Mouse (Mus musculus) thymus, adult 2 months (tissue): ENCODE results near the gene Ppm1h. TPM values are rescaled to one million over a fixed set of nuclear protein-coding genes. Genes with fewer than 3 reads are reported as not detected.
"Not testable (repeated sequence)": the region's sequence is repeated elsewhere in the genome, so short reads cannot be mapped to it uniquely, and the experiment has no call there.

Source experiments
- DNase-seq: peaks from one replicate; pipeline ENCODE4 v3.0.0; 2021
- H3K27ac ChIP-seq: fragments of 200-500 bp; 2 replicates; pipeline ENCODE4 v1.5.1; 2012; ENCODE audit warnings: low read length, control low read depth; ENCODE audit not compliant: control insufficient read depth, insufficient read depth
- H3K27me3 ChIP-seq: fragments of 200-500 bp; 2 replicates; pipeline ENCODE4 v1.6.1; 2012; ENCODE audit warnings: mild to moderate bottlenecking, low read length, moderate library complexity, mixed read lengths; ENCODE audit not compliant: control insufficient read depth, insufficient read depth
- H3K36me3 ChIP-seq: fragments of 200-500 bp; 2 replicates; pipeline ENCODE4 v1.6.1; 2012; ENCODE audit warnings: mild to moderate bottlenecking, low read length, moderate library complexity; ENCODE audit not compliant: control insufficient read depth, insufficient read depth
- H3K4me1 ChIP-seq: fragments of 200-500 bp; replicated peaks from 2 replicates; pipeline ENCODE4 v1.6.1; 2012; ENCODE audit warnings: low read length; ENCODE audit not compliant: control insufficient read depth, insufficient read depth
- H3K4me3 ChIP-seq: fragments of 200-500 bp; 2 replicates; pipeline ENCODE4 v1.5.1; 2012; ENCODE audit warnings: mild to moderate bottlenecking, low read length, control low read depth, moderate library complexity; ENCODE audit not compliant: control insufficient read depth, insufficient read depth
- CTCF ChIP-seq: fragments of 200-500 bp; IDR thresholded peaks from 2 replicates; pipeline ENCODE4 v1.5.1; 2012; ENCODE audit warnings: mild to moderate bottlenecking, control low read depth, low read length, moderate library complexity, borderline replicate concordance; ENCODE audit not compliant: control insufficient read depth, poor library complexity, insufficient read depth; ENCODE audit errors: extremely low read depth
- POLR2A ChIP-seq: fragments of 200-500 bp; IDR thresholded peaks from 2 replicates; pipeline ENCODE4 v1.6.1; 2012; ENCODE audit warnings: mild to moderate bottlenecking, low read length, control low read depth, moderate library complexity; ENCODE audit not compliant: control insufficient read depth, poor library complexity, insufficient read depth; ENCODE audit errors: extremely low read depth
- WGBS: fragments of 180-500 bp; shearing (Covaris S2); methylation state at CpG from one replicate; pipeline ENCODE4 v1.1.7; 2018; 5-methylcytosine and 5-hydroxymethylcytosine counted together
- polyA plus RNA-seq: library from polyadenylated mRNA; depleted of rRNA; stranded (reverse); fragments of >200 nt; gene quantifications from 2 replicates; pipeline ENCODE4 v1.2.3, GENCODE M21; 2012

Gene Ppm1h
- polyA plus RNA-seq, 1 experiment, result 61.7 TPM

- no peak for DNase-seq
- H3K4me3 ChIP-seq, result no peak overlapping the region
- H3K36me3 ChIP-seq, result no peaks in the 10 kb centered on the region
- WGBS, result 96% methylated on average over 9 of the region's 9 CpGs
- H3K27ac ChIP-seq, result no peak overlapping the region
- TF ChIP-seq POLR2A (no peak), CTCF (no peak)
- no peaks in the 10 kb centered on the region for H3K27me3 ChIP-seq
- peaks cover 9% of the 10 kb centered on the region for H3K4me1 ChIP-seq
Measured at GRCm38 (mm10) chr10:122962651-122963050, 284.1 kb downstream of the Ppm1h start.

GRCm38 (mm10) chr10:122963463-122964240 is 285.1 kb downstream of the Ppm1h start:
- Histone ChIP-seq H3K4me1 (peaks cover 4% of the 10 kb centered on the region; the same call in 1 of the 2 replicates), H3K27ac (no peak overlapping the region), H3K36me3 (no peaks in the 10 kb centered on the region), H3K4me3 (no peak overlapping the region), H3K27me3 (no peaks in the 10 kb centered on the region)
- 56% methylated on average over 21 of the region's 21 CpGs for WGBS
- no peak for TF ChIP-seq CTCF
- TF ChIP-seq POLR2A, result no peak
- DNase-seq, result no peak

GRCm38 (mm10) chr10:122964241-122964636 is 285.7 kb downstream of the Ppm1h start:
- H3K27me3 ChIP-seq, result no peaks in the 10 kb centered on the region
- no peak for DNase-seq
- H3K4me1 ChIP-seq, result peaks cover 4% of the 10 kb centered on the region; the same call in 1 of the 2 replicates
- 82% methylated on average over 4 of the region's 4 CpGs for WGBS
- no peak for TF ChIP-seq CTCF
- no peak for TF ChIP-seq POLR2A
- H3K4me3 ChIP-seq, result no peak overlapping the region
- H3K36me3 ChIP-seq, result no peaks in the 10 kb centered on the region
- no peak overlapping the region for H3K27ac ChIP-seq

GRCm38 (mm10) chr10:122965650-122966049 is 287.1 kb downstream of the Ppm1h start:
- not testable (repeated sequence) for H3K36me3 ChIP-seq, DNase-seq

GRCm38 (mm10) chr10:122966421-122966820 is 287.9 kb downstream of the Ppm1h start:
- Histone ChIP-seq H3K36me3 (no peaks in the 10 kb centered on the region), H3K4me1 (peaks cover 4% of the 10 kb centered on the region; the same call in 1 of the 2 replicates), H3K4me3 (no peak overlapping the region), H3K27ac (no peak overlapping the region), H3K27me3 (no peaks in the 10 kb centered on the region)
- WGBS, result 83% methylated on average over 7 of the region's 7 CpGs
- no peak for TF ChIP-seq POLR2A
- no peak for TF ChIP-seq CTCF
- DNase-seq, result no peak

More at GRCm38 (mm10) chr10:122965650-122966049, 287.1 kb downstream of the Ppm1h start:
- H3K4me3 ChIP-seq, H3K4me1 ChIP-seq, H3K27me3 ChIP-seq, H3K27ac ChIP-seq: not testable (repeated sequence)
- 100% methylated on average over 5 of the region's 5 CpGs for WGBS

- Histone ChIP-seq H3K4me1 (no peaks in the 10 kb centered on the region), H3K27ac (no peak overlapping the region), H3K4me3 (no peak overlapping the region), H3K27me3 (no peaks in the 10 kb centered on the region), H3K36me3 (no peaks in the 10 kb centered on the region)
- DNase-seq, result no peak
- WGBS, result 73% methylated on average over 7 of the region's 7 CpGs
- no peak for TF ChIP-seq POLR2A
- TF ChIP-seq CTCF, result no peak
Measured at GRCm38 (mm10) chr10:122970188-122970587, 291.6 kb downstream of the Ppm1h start.

GRCm38 (mm10) chr10:122973241-122973640 is 294.7 kb downstream of the Ppm1h start:
- no peak for DNase-seq
- TF ChIP-seq CTCF (no peak), POLR2A (no peak)
- H3K27me3 ChIP-seq, result no peaks in the 10 kb centered on the region

More at GRCm38 (mm10) chr10:122973241-122973640, 294.7 kb downstream of the Ppm1h start:
- H3K36me3 ChIP-seq, result no peaks in the 10 kb centered on the region
- H3K4me3 ChIP-seq, result no peak overlapping the region
- H3K4me1 ChIP-seq, result peaks cover 13% of the 10 kb centered on the region
- H3K27ac ChIP-seq, result no peak overlapping the region
